Mouse (Mus musculus) embryonic facial prominence, embryonic 14.5 days (tissue): Measurements from ENCODE around the gene Calr3. TPM values are rescaled to one million over a fixed set of nuclear protein-coding genes. Genes with fewer than 3 reads are reported as not detected.

Experiments used
- ATAC-seq: fragments of 200-750 bp; cut with Nextera tagmentation; 2 replicates; pipeline ENCODE4 v1.8.0; 2017; ENCODE audit warnings: low read depth, moderate number of reproducible peaks, moderate TSS enrichment
- DNase-seq: peaks from one replicate; pipeline ENCODE4 v3.0.0-alpha.2; 2015; ENCODE audit warnings: low spot score
- H3K27ac ChIP-seq: fragments of 300-500 bp; sonication (generic); replicated peaks from 2 replicates; pipeline ENCODE4 v1.5.1; 2014; ENCODE audit warnings: low read depth, mild to moderate bottlenecking, low read length, moderate library complexity
- H3K27me3 ChIP-seq: fragments of 300-500 bp; sonication (generic); replicated peaks from 2 replicates; pipeline ENCODE4 v1.6.1; 2014; ENCODE audit warnings: low read length; ENCODE audit not compliant: control insufficient read depth, insufficient read depth
- H3K36me3 ChIP-seq: fragments of 300-500 bp; sonication (generic); 2 replicates; pipeline ENCODE4 v1.6.1; 2014; ENCODE audit warnings: low read length, mixed read lengths; ENCODE audit not compliant: control insufficient read depth, insufficient read depth
- H3K4me1 ChIP-seq: fragments of 300-500 bp; sonication (generic); 2 replicates; pipeline ENCODE4 v1.6.1; 2014; ENCODE audit warnings: antibody characterized with exemption, low read length; ENCODE audit not compliant: control insufficient read depth, insufficient read depth
- H3K4me2 ChIP-seq: fragments of 300-500 bp; sonication (generic); 2 replicates; pipeline ENCODE4 v1.6.1; 2014; ENCODE audit warnings: low read depth, mild to moderate bottlenecking, low read length, moderate library complexity, mixed read lengths
- H3K4me3 ChIP-seq: fragments of 300-500 bp; sonication (generic); 2 replicates; pipeline ENCODE4 v1.5.1; 2014; ENCODE audit warnings: low read depth, mild to moderate bottlenecking, low read length
- H3K9ac ChIP-seq: fragments of 300-500 bp; sonication (generic); 2 replicates; pipeline ENCODE4 v1.6.1; 2014; ENCODE audit warnings: low read depth, mild to moderate bottlenecking, low read length, moderate library complexity, mixed read lengths
- H3K9me3 ChIP-seq: fragments of 300-500 bp; sonication (generic); 2 replicates; pipeline ENCODE4 v1.6.1; 2016; ENCODE audit warnings: low read length; ENCODE audit not compliant: control insufficient read depth
- WGBS: fragments of 180-500 bp; shearing (Covaris S2); extraction: QIAGEN DNeasy Blood & Tissue Kit; methylation state at CpG from one replicate; pipeline ENCODE4 v1.1.7; 2014; 5-methylcytosine and 5-hydroxymethylcytosine counted together
- polyA plus RNA-seq: library from polyadenylated mRNA; unstranded; fragments of >200 nt; fragmentation: Nextera tagmentation; extraction: Ambion mirVana; gene quantifications from 2 replicates; pipeline ENCODE4 v1.2.1, GENCODE M21; 2014

Gene Calr3
- polyA plus RNA-seq, 1 experiment from 2014 or later, result 1.7 TPM

GRCm38 (mm10) chr8:72421362-72422335 is 22.0 kb downstream of the Calr3 start, which contains the start of gene Eps15l1:
Gene Eps15l1 (minus strand): TSS chr8:72421460.
- WGBS, result under 1% methylated on average over 44 of the region's 48 CpGs
- no peaks in the 10 kb centered on the region for H3K27me3 ChIP-seq
- peak; percentile 100 for DNase-seq
- peaks cover 17% of the 10 kb centered on the region for H3K4me1 ChIP-seq
- H3K9ac ChIP-seq, result peak within 1 kb of the TSS; percentile 89
- H3K27ac ChIP-seq, result peak within 1 kb of the TSS; percentile 89
- H3K9me3 ChIP-seq, result no peaks in the 10 kb centered on the region
- peak; percentile 98 for ATAC-seq
- peak within 1 kb of the TSS; percentile 79 for H3K4me3 ChIP-seq
- peak within 1 kb of the TSS; percentile 85 for H3K4me2 ChIP-seq
- H3K36me3 ChIP-seq, result no peaks in the 10 kb centered on the region

- Histone ChIP-seq H3K4me2 (peak overlapping the region; percentile 85), H3K4me3 (peak overlapping the region; percentile 79), H3K36me3 (no peaks in the 10 kb centered on the region), H3K9me3 (no peaks in the 10 kb centered on the region), H3K4me1 (peaks cover 21% of the 10 kb centered on the region), H3K27me3 (no peaks in the 10 kb centered on the region), H3K27ac (peak overlapping the region; percentile 79), H3K9ac (peak overlapping the region; percentile 89)
- 2% methylated on average over 20 of the region's 73 CpGs for WGBS
- DNase-seq, result peak; percentile 40
- ATAC-seq, result peak; percentile 51
Measured at GRCm38 (mm10) chr8:72420571-72421361, 22.9 kb downstream of the Calr3 start.

- ATAC-seq (no peak), DNase-seq (no peak)
- H3K4me1 ChIP-seq, result peaks cover 25% of the 10 kb centered on the region
Measured at GRCm38 (mm10) chr8:72418073-72418472, 25.6 kb downstream of the Calr3 start.

GRCm38 (mm10) chr8:72415252-72415651 is 28.4 kb downstream of the Calr3 start:
- no peak for ATAC-seq
- WGBS, result 55% methylated on average over 2 of the region's 2 CpGs

More at GRCm38 (mm10) chr8:72418073-72418472, 25.6 kb downstream of the Calr3 start:
- no peak overlapping the region for H3K27ac ChIP-seq
- H3K36me3 ChIP-seq, result no peaks in the 10 kb centered on the region
- no peak overlapping the region for H3K4me2 ChIP-seq
- H3K27me3 ChIP-seq, result no peaks in the 10 kb centered on the region
- WGBS, result 96% methylated on average over 4 of the region's 4 CpGs
- peak overlapping the region; percentile 34; the same call in 1 of the 2 replicates for H3K9ac ChIP-seq
- H3K9me3 ChIP-seq, result no peaks in the 10 kb centered on the region
- H3K4me3 ChIP-seq, result no peak overlapping the region

GRCm38 (mm10) chr8:72413839-72414238 is 29.8 kb downstream of the Calr3 start:
- peaks cover 7% of the 10 kb centered on the region; the same call in 1 of the 2 replicates for H3K36me3 ChIP-seq
- no peak for DNase-seq
- no peak overlapping the region for H3K9ac ChIP-seq
- peaks cover 15% of the 10 kb centered on the region; the same call in 1 of the 2 replicates for H3K4me1 ChIP-seq
- no peak for ATAC-seq
- H3K27ac ChIP-seq, result no peak overlapping the region
- H3K9me3 ChIP-seq, result no peaks in the 10 kb centered on the region
- H3K27me3 ChIP-seq, result no peaks in the 10 kb centered on the region
- H3K4me2 ChIP-seq, result no peak overlapping the region
- WGBS, result 89% methylated on average over 7 of the region's 7 CpGs
- H3K4me3 ChIP-seq, result no peak overlapping the region

More at GRCm38 (mm10) chr8:72415252-72415651, 28.4 kb downstream of the Calr3 start:
- Histone ChIP-seq H3K4me1 (peaks cover 22% of the 10 kb centered on the region), H3K4me3 (no peak overlapping the region), H3K9me3 (no peaks in the 10 kb centered on the region), H3K36me3 (peaks cover 7% of the 10 kb centered on the region; the same call in 1 of the 2 replicates), H3K27me3 (no peaks in the 10 kb centered on the region), H3K4me2 (no peak overlapping the region), H3K9ac (no peak overlapping the region), H3K27ac (no peak overlapping the region; the same call in 1 of the 2 replicates)
- DNase-seq, result no peak

- no peak overlapping the region for H3K4me2 ChIP-seq
- H3K27me3 ChIP-seq, result no peaks in the 10 kb centered on the region
- H3K9ac ChIP-seq, result no peak overlapping the region
- H3K27ac ChIP-seq, result no peak overlapping the region
- H3K36me3 ChIP-seq, result peaks cover 7% of the 10 kb centered on the region; the same call in 1 of the 2 replicates
- no peaks in the 10 kb centered on the region for H3K9me3 ChIP-seq
- 26% methylated on average over 3 of the region's 3 CpGs for WGBS
- H3K4me3 ChIP-seq, result no peak overlapping the region
- no peak for ATAC-seq
- peak; percentile 39 for DNase-seq
- H3K4me1 ChIP-seq, result no peaks in the 10 kb centered on the region
Measured at GRCm38 (mm10) chr8:72409443-72409842, 34.2 kb downstream of the Calr3 start.

GRCm38 (mm10) chr8:72407878-72408277 is 35.8 kb downstream of the Calr3 start:
- WGBS, result 63% methylated on average over 1 of the region's 1 CpGs
- no peaks in the 10 kb centered on the region for H3K9me3 ChIP-seq
- H3K27ac ChIP-seq, result no peak overlapping the region
- no peaks in the 10 kb centered on the region for H3K4me1 ChIP-seq
- DNase-seq (peak; percentile 49), ATAC-seq (0 out of 2 replicates have a peak, but pooled peaks have one; percentile 22)
- H3K27me3 ChIP-seq, result no peaks in the 10 kb centered on the region
- H3K4me3 ChIP-seq, result no peak overlapping the region
- H3K4me2 ChIP-seq, result no peak overlapping the region
- peaks cover 12% of the 10 kb centered on the region; the same call in 1 of the 2 replicates for H3K36me3 ChIP-seq
- H3K9ac ChIP-seq, result no peak overlapping the region

- H3K4me3 ChIP-seq, result no peak overlapping the region
- WGBS, result 98% methylated on average over 3 of the region's 3 CpGs
- ATAC-seq (no peak), DNase-seq (no peak)
- H3K4me1 ChIP-seq, result no peaks in the 10 kb centered on the region
- H3K36me3 ChIP-seq, result peaks cover 17% of the 10 kb centered on the region; the same call in 1 of the 2 replicates
- H3K27me3 ChIP-seq, result no peaks in the 10 kb centered on the region
- no peaks in the 10 kb centered on the region for H3K9me3 ChIP-seq
- H3K27ac ChIP-seq, result no peak overlapping the region
- no peak overlapping the region for H3K4me2 ChIP-seq
- H3K9ac ChIP-seq, result no peak overlapping the region
Measured at GRCm38 (mm10) chr8:72402981-72403380, 40.7 kb downstream of the Calr3 start.
